ENCODE assay signal across 8 mouse cellular contexts in genomic region chr9:18293026-18293781, GRCm38 (mm10). TPM values are rescaled to one million over a fixed set of nuclear protein-coding genes. Genes with fewer than 3 reads are reported as not detected.
A peak's percentile ranks its signal among the peaks of the same experiment; 100 is the strongest.
DNase-seq lines count a peak whose midpoint lies in the region; ATAC-seq and TF ChIP-seq lines count a peak whose summit lies in the region.

No protein-coding gene starts in this region.

- WGBS in lung, embryonic 15.5 days: 27% methylated on average over 6 of the region's 6 CpGs
- WGBS in intestine, embryonic 16.5 days: 27% methylated on average over 6 of the region's 6 CpGs
- WGBS in neural tube, embryonic 15.5 days: 49% methylated on average over 6 of the region's 6 CpGs

- H3K9me3 ChIP-seq in lung, embryonic 15.5 days: no peaks in the 10 kb centered on the region
- no peaks in the 10 kb centered on the region for H3K9me3 ChIP-seq in intestine, embryonic 16.5 days (ENCODE audit: control insufficient read depth, low read length)
- no peaks in the 10 kb centered on the region for H3K9me3 ChIP-seq in neural tube, embryonic 15.5 days (replicated peaks)

- H3K4me1 ChIP-seq in lung, embryonic 15.5 days: peaks cover 7% of the 10 kb centered on the region
- peaks cover 4% of the 10 kb centered on the region for H3K4me1 ChIP-seq in cortical plate, adult 2 months (ENCODE audit: control insufficient read depth, insufficient read depth, low read length)
- peaks cover 7% of the 10 kb centered on the region for H3K4me1 ChIP-seq in intestine, embryonic 16.5 days (ENCODE audit: control insufficient read depth, insufficient read depth, low read length)
- H3K4me1 ChIP-seq in neural tube, embryonic 15.5 days: peaks cover 15% of the 10 kb centered on the region

- H3K4me2 ChIP-seq in lung, embryonic 15.5 days: peak overlapping the region; percentile 68
- peak overlapping the region; percentile 66 for H3K4me2 ChIP-seq in intestine, embryonic 16.5 days (ENCODE audit: low read depth, low read length)
- H3K4me2 ChIP-seq in neural tube, embryonic 15.5 days: peak overlapping the region; percentile 77

- H3K27me3 ChIP-seq in lung, embryonic 15.5 days: no peaks in the 10 kb centered on the region
- no peaks in the 10 kb centered on the region for H3K27me3 ChIP-seq in intestine, embryonic 16.5 days (replicated peaks; ENCODE audit: control insufficient read depth, insufficient read depth, low read length)
- no peaks in the 10 kb centered on the region for H3K27me3 ChIP-seq in neural tube, embryonic 15.5 days (replicated peaks)

- TF ChIP-seq CTCF in cortical plate, adult 2 months (IDR thresholded peaks at IDR 0.05; ENCODE audit: extremely low read depth, insufficient read depth, low read length): no peak

- no peak for TF ChIP-seq POLR2A in cortical plate, adult 2 months (IDR thresholded peaks at IDR 0.05; ENCODE audit: extremely low read depth, insufficient read depth, low read length)

- ATAC-seq in lung, embryonic 15.5 days (ENCODE audit: borderline replicate concordance, extremely low read depth, low FRiP score, low TSS enrichment): no peak
- no peak for ATAC-seq in intestine, embryonic 16.5 days
- no peak for ATAC-seq in neural tube, embryonic 15.5 days (ENCODE audit: low FRiP score)

- H3K36me3 ChIP-seq in lung, embryonic 15.5 days: peaks cover 7% of the 10 kb centered on the region; the same call in 1 of the 2 replicates
- H3K36me3 ChIP-seq in intestine, embryonic 16.5 days (ENCODE audit: control insufficient read depth, insufficient read depth, low read length): no peaks in the 10 kb centered on the region
- peaks cover 6% of the 10 kb centered on the region for H3K36me3 ChIP-seq in neural tube, embryonic 15.5 days

- DNase-seq in lung, postnatal 36 days: no peak
- no peak for DNase-seq in gastrocnemius, adult 18-20 months (ENCODE audit: low spot score)
- no peak for DNase-seq in right cerebral cortex, postnatal 25 days
- DNase-seq in kidney, adult 11 months: no peak

- no peak overlapping the region for H3K27ac ChIP-seq in lung, embryonic 15.5 days
- no peak overlapping the region for H3K27ac ChIP-seq in cortical plate, adult 2 months (ENCODE audit: insufficient read depth, low read length)
- peak overlapping the region; percentile 86 for H3K27ac ChIP-seq in intestine, embryonic 16.5 days (ENCODE audit: low read length)
- 0 out of 2 replicates have a peak overlapping the region, but pooled peaks have one; percentile 89 for H3K27ac ChIP-seq in neural tube, embryonic 15.5 days (replicated peaks)

- peak overlapping the region; percentile 96 for H3K4me3 ChIP-seq in lung, embryonic 15.5 days
- H3K4me3 ChIP-seq in cortical plate, adult 2 months (ENCODE audit: insufficient read depth, low read length): peak overlapping the region; percentile 72
- peak overlapping the region; percentile 83 for H3K4me3 ChIP-seq in intestine, embryonic 16.5 days (ENCODE audit: low read length)
- H3K4me3 ChIP-seq in neural tube, embryonic 15.5 days (replicated peaks): peak overlapping the region; percentile 94

- H3K9ac ChIP-seq in lung, embryonic 15.5 days: peak overlapping the region; percentile 93
- peak overlapping the region; percentile 97 for H3K9ac ChIP-seq in intestine, embryonic 16.5 days (ENCODE audit: low read depth, low read length)
- H3K9ac ChIP-seq in neural tube, embryonic 15.5 days (replicated peaks): peak overlapping the region; percentile 98

RNA-seq across cellular contexts. Expression of gene Chordc1, which starts 1.3 kb away (rescaled TPM):
- 115 and 118 TPM in 2 replicates for polyA plus RNA-seq in lung, embryonic 15.5 days (2015; fragmentation: Nextera tagmentation; extraction: Ambion mirVana)
- polyA plus RNA-seq in cortical plate, adult 2 months (2012; rRNA removed): 37.6 and 39.0 TPM in 2 replicates
- polyA plus RNA-seq in intestine, embryonic 16.5 days (2015; fragmentation: Nextera tagmentation; extraction: Ambion mirVana): 82.4 and 84.9 TPM in 2 replicates
- 126 and 130 TPM in 2 replicates for polyA plus RNA-seq in neural tube, embryonic 15.5 days (2015; fragmentation: Nextera tagmentation; extraction: Ambion mirVana)
- 10 to 100 TPM; 48.8 to 56.6 TPM for total RNA-seq in gastrocnemius, adult 18-20 months (2021)

Comparison
In these comparisons a context has a peak if more than half of its experiments do, and no peak if none do; other contexts are left out.
1. H3K27ac ChIP-seq: peak in intestine, embryonic 16.5 days (single experiment) and neural tube, embryonic 15.5 days (single experiment); none in lung, embryonic 15.5 days (single experiment) and cortical plate, adult 2 months (single experiment).
2. Peak in every context shown above with its lines, with median percentiles within 50 percentile points of each other: H3K4me2 ChIP-seq, H3K4me3 ChIP-seq and H3K9ac ChIP-seq.